Mouse (Mus musculus): ENCODE results near the gene Pstk. TPM values are rescaled to one million over a fixed set of nuclear protein-coding genes. Genes with fewer than 3 reads are reported as not detected.

The Pstk gene
- 10 to 100 TPM; 11.0 to 15.2 TPM for total RNA-seq (2023)

DNA sequence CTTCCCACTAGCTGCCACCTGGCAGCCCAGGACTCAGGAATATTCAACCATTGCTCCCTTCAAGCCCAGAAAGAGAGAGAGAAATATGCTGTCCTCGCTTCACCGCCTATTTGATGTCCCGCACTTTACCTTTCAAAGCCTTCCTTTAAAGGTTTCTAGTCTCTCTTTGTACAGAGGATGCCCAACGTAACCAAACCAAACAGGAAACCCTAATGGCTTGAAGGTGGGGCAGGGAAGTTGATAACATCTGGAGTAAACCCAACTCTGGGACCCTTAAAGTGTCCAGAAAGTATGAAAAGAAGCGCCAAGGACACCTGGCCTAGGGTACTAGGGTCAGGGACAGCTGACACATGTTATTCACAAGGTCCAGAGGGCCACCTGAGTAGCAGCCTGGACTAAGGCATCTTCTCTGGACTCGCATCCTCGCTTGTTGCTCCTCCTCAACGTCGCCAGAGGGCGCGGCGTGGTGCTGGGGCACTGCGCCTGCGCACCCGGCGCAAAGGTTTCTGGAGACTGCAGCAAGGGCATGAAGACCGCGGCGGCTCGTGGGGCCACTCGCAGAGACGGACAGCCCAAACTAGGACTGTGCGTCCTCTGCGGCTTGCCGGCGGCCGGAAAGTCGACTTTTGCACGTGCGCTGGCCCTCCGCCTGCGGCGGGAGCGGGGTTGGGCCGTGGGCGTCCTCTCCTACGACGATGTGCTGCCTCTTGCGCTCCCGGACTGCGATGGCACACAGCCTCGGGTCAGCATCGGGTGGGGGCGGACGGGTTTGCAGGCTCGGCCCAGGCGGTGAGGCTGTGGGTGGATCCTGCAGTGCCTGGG is at the start of gene Pstk:
Gene Pstk (plus strand): TSS at position 494 of the 822 bp plus-strand sequence.

DNA sequence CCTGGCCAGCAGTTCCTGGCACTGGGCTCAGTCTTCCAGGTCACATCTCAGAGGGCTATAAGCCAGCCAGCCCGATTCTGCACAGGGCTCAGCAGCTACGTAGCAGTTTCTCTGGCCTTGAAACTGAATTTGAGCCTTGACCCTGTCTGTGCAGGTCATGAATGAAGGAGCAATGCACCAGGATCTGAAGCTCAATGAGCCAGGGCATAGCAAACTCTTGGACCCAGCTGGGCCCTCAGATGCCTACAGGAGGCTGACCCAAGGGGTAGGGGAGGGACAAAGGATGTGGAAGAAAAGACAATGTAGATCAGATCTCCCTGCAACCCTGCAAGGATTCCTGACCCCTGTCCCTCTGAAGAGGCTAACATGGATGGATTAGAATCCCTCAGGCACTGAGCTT is 48.7 kb upstream of the Pstk start, which contains the start of gene Cuzd1:
Gene Cuzd1 (minus strand): TSS at position 101 of the 400 bp plus-strand sequence.

DNA sequence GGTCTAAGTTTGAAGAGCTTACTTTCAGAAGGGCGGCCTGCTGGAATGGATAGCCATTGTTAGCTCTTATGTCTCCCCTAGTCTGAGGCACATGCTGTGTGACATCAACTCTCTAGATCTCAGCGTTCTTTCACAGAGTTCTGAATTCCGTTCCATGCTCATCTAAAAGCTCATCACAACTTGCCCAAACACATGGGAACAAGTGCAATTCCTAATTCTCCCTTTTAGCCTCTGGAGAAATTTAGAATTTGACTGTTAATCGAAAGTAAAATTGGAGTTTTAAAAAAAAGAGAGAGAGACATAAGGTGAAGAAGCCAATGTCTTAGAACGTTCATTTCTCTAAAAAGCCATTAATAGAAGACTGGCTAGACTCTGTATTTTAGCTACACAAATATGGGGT is 41.5 kb upstream of the Pstk start, which contains the start of gene Fam24b:
Gene Fam24b (minus strand): TSS at position 101 of the 400 bp plus-strand sequence.

DNA sequence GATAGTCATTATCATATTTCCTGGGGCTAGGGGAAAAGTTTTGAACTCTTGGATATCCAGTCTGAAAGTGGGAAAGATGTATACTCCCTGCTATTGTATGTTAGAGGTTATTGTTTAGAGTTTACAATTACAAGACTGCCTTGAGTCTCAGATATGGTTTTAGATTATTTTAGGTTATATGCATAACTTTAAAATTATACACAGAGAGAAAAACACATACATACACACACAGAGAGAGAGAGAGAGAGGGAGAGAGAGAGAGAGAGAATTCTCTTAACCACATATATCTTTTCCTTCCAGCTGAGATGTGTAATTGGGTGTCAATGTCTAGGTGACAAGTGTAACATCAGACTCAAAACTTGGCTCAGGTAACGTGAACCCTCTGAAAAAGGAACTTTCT is 37.4 kb upstream of the Pstk start, which contains the start of gene Fam24a:
Gene Fam24a (plus strand): TSS at position 301 of the 400 bp plus-strand sequence.

DNA sequence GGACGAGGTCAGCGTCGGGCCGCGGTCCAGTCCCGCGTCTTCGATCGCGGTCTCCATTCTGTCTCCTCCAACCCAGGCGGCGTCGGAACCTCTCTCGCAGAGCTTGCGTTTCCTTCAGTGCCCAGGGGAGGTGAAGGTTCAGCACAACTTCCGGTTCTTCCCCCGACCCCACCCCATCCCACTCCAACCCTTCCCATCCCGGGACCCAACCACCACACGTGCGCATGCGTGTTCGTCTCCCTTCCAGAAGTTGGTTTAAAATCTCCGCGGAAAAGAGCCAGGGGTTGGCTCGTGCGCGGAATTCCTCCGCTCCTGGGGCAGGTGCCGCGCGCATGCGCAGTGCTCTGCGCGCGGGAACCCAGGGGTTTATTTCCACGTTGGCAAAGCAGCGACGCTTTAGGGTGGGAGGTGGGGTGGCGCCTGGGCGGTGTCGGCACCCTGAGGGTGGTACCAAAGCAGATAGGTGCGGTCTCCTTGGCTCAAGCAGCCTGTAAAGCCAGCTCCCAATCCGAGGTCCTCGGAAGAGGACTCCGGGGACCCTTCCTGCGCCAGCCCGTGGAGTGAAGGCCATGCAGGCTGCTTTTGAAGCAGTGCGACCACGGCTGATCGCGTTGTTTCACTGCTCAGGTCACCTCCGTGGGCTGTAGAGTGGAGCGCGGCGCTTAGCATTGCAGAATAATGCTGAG is 8.2 kb upstream of the Pstk start, which contains the start of gene 2310057M21Rik:
Gene 2310057M21Rik (minus strand): TSS at position 145 of the 686 bp plus-strand sequence.

DNA sequence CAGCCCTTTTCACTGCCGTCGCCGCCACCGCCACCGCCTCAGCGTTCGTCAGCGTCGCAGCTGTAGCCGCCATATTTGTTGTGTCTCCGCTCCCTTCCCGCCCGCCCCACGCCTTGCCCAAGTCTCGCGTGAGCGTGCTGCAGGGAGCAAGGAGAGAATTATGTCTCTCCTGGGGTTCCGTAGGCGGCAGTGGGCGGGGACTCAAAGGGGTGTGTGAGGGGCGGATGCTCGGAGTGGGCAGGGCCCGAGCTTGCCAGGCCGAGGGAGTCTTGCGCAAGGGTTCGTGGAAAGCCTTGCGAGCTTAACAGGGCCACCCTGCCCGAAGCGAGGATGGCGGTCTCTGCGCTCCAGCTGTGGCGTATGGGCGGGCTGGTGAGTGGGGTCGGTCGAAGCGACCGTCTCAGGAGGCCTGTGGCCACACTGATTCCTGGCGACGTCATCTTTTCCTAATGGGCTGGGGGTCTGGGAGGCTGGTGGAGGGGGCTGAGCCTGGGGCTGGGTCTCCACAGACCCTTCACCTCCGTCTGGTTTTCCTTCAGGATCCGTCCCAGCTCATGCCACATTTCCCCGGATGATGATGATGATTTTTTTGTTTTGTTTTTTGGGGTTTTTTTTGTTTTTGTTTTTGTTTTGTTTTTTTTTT is 39.6 kb downstream of the Pstk start, which contains the start of the genes Ikzf5 and Acadsb:
Gene Ikzf5 (minus strand): TSS at position 106 of the 643 bp plus-strand sequence.
Gene Acadsb (plus strand): TSS at position 186 of the 643 bp plus-strand sequence.

Other genes with a start within 250 kb of the Pstk start
- gene 4933402N03Rik, start 224.8 kb upstream of the Pstk start, total RNA-seq (2023): not detected
- gene 5430419D17Rik, start 196.7 kb upstream of the Pstk start, total RNA-seq (2023): not detected
- gene Cuzd1, start 48.8 kb upstream of the Pstk start, total RNA-seq (2023): not detected
- not detected for gene Fam24b, start 41.6 kb upstream of the Pstk start, total RNA-seq (2023)
- not detected for gene Fam24a, start 37.3 kb upstream of the Pstk start, total RNA-seq (2023)
- gene 2310057M21Rik, start 8.4 kb upstream of the Pstk start, total RNA-seq (2023): 10 to 100 TPM in 1 of 2 experiments, 1 to 10 TPM in 1; 6.6 to 10.3 TPM
- 10 to 100 TPM; 37.2 to 50.7 TPM for gene Ikzf5, start 39.4 kb downstream of the Pstk start, total RNA-seq (2023)
- 10 to 100 TPM; 19.9 to 30.0 TPM for gene Acadsb, start 39.5 kb downstream of the Pstk start, total RNA-seq (2023)
- not detected for gene Hmx3, start 171.7 kb downstream of the Pstk start, total RNA-seq (2023)
- gene Hmx2, start 177.6 kb downstream of the Pstk start, total RNA-seq (2023): not detected
- 10 to 100 TPM; 54.9 to 55.1 TPM for gene Bub3, start 189.1 kb downstream of the Pstk start, total RNA-seq (2023)